Mouse (Mus musculus) naive thymus-derived CD4-positive, alpha-beta T cell, adult 2 months (primary cell): ENCODE measurements around the gene Dhx40.
A peak's percentile ranks its signal among the peaks of the same experiment; 100 is the strongest.
"Not testable (repeated sequence)": the region's sequence is repeated elsewhere in the genome, so short reads cannot be mapped to it uniquely, and the experiment has no call there.

Experiments used
- DNase-seq: peaks from one replicate; pipeline ENCODE4 v3.0.0-alpha.2; 2011; ENCODE audit warnings: low read depth

Gene Dhx40

DNA sequence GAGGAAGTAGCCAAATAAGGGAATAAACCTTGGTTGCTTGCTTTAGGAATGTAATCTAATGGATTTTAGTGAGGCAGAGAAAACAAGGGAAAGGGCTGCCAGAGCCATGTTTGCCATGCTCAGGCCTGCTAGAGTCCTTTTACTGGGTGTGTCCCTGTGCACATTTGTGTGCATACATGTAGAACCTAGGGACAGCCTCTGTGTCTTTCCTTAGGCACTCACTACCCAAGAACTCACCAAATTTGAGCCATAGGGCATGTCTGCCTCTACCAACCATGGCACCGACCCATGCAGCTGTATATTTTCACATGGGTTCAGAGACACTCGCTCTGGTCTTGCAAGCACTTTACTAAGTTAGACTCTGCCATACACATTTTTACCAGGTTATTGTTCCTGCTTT is 11.4 kb upstream of the Dhx40 start:
- no peak for DNase-seq

DNA sequence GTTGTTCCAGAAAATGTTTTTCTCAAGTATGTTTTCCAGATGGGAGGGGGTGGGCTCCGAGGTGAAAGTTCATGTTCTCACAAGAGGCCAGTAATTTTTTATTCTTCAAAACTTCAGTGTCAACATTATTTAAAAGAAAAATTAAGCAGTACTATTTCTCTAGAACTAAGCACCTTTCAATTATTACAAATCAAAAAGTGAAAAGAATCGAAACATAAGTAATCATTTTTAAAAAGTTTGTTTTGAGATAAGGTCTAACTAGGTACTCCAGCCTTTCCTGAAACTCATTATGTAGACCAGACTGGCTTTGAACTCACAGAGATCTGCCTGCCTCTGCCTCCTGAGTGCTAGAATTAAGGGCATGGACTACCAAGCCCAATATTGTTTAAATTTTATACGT is 8.7 kb upstream of the Dhx40 start:
- DNase-seq: peak; percentile 72

DNA sequence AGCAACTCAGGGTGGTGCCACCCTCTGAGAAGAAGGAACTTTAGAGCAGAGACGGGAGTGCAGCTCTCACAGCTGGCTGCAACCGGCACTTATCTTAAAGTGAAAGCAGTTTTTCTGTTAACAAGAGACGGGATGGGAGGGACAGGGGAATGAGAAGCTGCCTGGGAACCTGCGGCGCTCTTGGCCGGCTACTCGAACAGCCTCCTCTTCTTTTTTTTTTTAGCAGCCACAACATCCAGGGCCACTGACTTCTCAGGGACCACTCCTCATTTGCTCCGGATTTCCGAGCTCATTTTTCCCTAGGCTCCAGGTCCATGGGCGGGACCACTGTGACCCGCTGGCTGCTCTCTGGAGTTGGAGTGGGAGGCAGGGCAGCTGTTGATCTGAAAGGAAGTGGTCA is 6.9 kb upstream of the Dhx40 start:
- DNase-seq: not testable (repeated sequence)

DNA sequence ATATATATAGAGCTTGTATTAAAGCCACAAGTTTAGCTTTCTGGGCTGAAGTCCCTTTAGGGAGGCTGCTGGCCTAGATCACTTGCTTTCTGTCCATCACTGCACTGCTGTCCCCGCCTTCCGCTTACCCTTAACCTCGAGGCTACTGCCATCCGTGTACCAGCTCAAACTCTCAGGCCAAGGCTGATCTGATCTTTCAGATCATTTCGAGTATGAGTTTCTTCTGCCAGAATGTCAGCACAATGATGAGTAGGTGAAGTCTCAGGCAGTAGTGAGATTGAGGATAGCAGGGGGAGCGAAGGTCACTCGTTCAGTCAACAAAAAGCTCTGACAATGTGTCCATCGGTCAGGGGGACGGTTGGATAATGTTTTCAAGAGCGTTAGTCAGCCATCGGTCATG is 5.7 kb upstream of the Dhx40 start:
- not testable (repeated sequence) for DNase-seq

DNA sequence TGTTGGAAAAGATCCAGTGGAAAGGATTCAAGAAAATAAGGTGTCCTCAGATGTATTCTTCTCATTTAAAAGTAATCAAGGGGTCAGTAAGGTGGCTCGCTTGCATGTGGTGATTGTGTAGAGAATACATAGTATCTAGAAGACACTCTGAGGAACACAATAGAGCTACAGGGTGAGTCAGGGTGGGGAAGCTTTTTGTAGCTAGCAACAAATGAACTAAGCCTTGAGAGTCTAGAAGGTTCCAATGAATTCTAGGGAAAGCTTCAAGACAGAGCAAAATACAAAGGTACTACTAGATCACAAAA is 3.7 kb upstream of the Dhx40 start:
- peak; percentile 76 for DNase-seq

DNA sequence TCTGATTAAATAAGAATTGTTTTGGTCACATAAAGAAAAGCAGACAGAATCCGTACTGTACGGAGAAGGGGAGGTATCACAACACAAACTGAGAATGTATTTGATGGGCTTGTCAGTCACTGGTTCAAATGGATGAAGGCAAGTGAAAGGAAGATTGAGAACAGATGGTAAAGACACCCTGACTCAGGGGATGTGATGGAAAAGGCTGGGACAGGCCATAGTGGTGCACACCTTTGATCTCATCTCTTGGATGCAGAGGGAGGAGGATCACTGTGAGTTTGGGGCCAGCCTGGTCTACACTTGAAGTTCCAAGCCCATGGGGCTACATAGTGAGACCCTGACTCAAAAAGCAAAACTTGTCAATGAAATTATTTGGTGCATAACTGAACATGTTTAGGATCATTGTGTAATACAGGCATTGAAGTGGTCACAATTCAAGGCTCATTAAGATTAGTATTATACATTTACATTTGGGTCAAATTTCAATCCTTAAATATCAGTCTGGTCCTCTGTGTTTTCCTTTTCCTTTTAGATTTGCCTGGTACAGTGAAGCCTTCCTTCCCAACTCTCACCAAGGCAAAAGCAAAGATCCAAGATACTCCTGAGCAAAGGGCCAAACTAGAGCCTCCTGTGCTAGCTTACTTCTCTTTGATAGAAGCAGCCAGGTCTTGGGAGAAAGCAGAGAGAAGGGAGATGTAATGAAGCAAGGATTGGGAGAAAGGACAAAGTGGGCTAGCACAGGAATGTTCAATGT is 3.2 kb upstream of the Dhx40 start:
- DNase-seq: peak; percentile 78

DNA sequence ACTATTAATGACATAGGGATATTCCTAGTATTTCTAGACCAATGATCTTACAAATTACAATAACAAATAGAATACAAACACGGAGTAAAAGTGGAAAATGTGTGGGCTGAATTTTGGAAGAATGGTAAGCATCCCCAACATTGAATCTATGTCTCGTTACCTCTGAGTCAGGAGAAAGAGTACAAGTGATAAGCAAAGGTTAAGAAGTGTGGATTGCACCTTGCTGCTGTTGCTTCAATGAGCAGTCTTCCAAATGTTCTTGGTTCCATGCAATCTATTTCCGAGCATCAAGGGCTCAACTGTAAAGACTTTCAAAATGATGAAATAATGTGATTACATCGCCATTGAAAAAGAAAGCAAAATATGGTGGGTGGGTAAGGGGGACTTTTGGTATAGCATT is 2.3 kb upstream of the Dhx40 start:
- peak; percentile 56 for DNase-seq

DNA sequence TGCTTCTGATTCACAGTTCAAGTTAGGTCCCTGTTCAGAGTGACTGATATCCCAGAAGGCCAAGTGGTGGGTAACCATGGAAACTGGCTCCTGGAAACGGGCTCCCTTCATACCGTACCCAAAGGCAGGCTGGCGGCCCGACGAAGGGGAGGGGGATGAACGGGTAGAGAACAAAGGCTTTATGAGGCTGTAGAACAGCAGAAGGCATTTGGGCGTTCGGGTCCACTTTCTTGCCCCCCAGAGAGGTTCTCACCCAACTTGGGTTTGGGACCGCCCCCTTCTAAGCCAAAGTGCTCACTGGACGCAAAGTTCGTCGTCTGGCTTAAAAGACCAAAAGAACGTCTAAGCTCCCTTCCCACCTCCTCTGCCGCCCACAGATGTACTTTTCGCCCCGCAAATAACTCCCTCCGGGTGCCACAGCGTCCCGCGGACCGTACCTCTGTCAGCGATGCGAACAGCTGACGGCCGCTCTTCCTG is 507 bp downstream of the Dhx40 start:
- peak; percentile 82 for DNase-seq

DNA sequence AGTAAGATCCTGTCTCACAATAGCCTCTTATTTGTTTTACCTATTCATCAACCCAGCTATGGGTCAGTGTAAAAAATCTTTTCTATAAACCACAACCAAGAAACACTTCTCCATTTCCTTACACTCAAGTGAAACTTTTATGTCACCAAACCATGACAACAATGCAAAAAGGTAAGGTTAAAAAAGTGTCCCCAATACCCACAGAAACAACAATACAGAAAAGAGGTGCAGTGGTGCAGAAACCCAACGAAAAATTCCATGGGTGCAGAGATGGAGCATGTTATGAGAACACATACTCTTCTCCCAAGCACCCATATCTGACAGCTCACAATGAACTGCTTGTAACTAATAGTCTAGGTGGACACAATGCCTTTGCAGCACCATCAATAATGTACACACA is 13.4 kb downstream of the Dhx40 start:
- DNase-seq: no peak

DNA sequence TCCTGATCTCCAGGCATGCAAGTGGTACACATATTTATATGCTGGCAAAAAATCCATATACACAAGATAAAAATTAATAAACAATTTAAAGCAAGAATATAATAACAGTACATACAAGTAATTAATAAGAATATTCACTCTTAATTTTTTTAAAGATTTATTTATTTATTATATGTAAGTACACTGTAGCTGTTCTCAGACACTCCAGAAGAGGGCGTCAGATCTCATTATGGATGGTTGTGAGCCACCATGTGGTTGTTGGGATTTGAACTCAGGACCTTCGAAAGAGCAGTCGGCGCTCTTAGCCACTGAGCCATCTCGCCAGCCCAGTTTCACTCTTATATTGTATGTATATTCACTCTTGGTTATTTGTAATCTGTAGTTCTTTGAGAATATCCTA is 20.1 kb downstream of the Dhx40 start:
- DNase-seq: not testable (repeated sequence)

DNA sequence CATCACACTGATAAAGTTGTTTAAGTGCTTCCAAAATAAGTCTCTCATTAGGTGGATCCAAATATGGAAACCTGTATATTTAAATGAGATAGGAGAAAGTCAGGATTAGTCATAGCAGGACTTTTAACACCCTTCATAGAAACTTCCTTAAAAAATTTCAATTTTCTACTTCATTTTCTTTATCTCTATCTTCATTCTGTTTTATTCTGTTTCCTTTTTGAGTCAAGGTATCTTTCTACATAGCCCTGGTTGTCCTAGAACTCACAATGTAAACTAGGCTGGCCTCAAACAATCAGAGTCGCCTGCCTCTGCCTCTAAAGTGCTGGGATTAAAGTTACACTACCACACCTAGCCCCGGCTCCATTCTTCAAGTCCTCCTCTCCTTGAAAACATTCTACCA is 21.8 kb downstream of the Dhx40 start:
- no peak for DNase-seq

DNA sequence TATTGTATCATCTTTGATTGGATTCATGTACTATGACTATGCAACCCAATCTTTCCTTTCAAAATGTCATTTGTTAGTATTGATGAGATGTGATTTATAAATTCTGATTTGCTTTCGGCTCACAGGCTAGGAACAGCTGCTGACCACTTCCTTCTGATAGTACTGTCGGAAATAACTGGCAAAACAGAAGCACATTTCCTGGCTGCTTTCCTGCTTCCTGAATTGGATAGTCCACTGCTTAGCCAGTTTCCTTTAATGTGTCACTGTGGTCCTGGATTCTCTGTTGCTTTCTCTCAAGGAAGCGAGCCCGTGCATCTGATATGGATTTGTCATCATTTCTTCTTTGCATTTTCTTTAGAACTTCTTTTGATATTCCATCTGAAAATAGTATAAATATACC is 37.7 kb downstream of the Dhx40 start:
- DNase-seq: no peak

DNA sequence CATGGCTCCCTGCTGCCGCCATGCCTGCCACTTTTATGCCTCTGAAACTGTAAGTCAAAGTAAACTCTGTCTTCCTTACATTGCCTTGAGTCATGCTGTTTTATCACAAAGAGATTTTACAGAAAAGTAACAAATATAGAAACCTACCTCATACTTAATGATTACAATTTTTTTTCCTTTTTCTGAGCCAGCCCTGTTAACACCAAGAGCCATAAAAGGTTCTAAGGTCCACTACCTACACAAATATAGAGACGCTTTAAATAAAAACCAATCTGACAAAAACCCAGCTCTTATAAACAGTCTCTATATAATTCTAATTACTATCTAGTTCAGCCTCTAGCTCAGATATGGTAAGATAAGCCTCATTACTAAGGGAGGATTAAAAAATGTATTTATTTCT is 43.0 kb downstream of the Dhx40 start:
- DNase-seq: no peak

DNA sequence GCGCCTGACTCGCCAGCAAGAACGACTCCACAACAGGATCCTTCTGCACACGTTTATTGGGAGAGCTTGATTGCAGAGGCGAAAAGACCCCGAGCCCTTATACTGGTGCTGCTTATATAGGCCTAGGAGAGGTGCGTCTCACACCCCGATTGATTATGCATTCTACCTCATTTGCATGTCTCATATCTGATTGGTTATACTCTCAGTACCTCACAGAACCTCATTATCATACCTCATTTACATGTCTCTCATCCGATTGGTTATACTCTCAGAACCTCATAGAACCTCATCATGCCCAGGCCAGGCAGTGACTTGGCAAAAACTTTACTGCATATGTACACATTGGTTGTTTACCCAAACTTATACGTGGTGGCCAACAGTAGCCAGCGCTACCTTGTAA is 44.4 kb downstream of the Dhx40 start:
- not testable (repeated sequence) for DNase-seq

DNA sequence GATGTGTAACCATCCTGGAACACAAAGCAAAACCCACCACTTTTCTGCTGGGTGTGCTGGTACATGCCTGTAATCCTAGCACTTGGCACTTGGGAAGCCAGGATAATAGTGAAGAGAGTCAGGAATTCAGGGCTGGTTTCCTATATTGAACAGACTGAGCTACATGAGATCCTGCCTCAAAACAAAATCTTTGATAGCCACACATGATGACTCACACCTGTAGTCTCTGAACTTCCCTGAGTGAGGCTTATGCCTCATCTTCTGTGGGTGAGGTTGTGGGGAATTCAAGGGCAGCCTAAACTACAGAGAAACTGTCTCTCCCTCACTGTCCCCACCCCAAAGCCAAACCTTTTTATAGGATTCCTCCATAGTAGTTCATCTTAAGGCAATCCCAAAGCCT is 47.2 kb downstream of the Dhx40 start:
- DNase-seq: no peak

DNA sequence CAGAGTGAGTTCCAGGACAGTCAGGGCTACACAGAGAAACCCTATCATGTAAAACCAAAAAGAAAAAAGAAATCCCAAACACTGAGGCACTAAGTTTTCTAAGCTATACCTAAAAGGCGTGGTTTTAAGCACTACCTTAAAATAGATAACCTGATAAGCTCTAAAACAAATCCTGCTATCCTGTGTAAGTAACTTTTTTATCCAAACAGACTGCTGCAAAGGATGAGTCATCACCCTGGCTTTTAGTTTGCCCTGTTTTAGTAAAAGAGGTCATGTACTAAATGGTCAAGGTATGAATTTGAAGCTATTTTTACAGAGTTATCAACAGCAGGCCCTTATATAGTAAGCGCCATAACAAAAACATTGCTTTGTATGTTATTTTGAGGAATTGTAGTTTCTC is 47.7 kb downstream of the Dhx40 start:
- no peak for DNase-seq

DNA sequence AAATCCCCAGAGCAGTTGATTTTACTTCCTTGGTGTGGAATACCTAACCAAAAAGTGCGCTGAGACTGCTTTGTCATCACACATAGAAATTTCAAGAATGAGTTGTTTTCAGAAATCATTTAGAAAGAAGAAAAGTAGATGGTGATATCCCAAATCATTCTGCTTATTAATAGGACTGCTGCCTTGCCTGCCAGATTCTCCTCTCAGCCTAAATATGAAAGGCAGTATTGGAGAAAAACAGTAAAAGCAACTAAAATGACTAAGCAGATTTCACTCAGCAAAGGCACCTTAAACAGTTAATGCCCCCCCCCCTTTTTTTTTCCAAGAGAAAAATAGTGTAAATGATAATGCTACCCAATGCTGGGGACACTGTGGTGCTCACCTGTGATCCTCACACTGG is 48.3 kb downstream of the Dhx40 start:
- DNase-seq: no peak

DNA sequence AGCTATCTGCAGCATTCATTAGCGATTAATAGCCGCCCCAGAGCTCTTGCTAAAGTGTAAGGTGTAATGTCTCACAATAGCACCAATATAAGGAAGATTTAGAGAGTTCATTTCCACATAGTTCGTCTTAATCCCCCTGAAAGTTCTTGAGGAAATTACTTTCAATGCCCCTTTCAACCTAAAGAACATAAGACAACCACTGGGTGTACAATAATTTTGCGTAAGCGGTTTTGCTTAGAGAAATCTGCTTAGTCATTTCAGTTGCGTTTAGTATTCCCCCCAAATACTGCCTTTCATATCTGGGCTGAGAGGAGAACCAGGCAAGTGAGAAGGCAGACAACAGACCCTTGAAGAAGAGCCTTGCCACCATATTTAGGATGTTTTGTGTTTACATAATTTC is 49.0 kb downstream of the Dhx40 start:
- DNase-seq: no peak

DNA sequence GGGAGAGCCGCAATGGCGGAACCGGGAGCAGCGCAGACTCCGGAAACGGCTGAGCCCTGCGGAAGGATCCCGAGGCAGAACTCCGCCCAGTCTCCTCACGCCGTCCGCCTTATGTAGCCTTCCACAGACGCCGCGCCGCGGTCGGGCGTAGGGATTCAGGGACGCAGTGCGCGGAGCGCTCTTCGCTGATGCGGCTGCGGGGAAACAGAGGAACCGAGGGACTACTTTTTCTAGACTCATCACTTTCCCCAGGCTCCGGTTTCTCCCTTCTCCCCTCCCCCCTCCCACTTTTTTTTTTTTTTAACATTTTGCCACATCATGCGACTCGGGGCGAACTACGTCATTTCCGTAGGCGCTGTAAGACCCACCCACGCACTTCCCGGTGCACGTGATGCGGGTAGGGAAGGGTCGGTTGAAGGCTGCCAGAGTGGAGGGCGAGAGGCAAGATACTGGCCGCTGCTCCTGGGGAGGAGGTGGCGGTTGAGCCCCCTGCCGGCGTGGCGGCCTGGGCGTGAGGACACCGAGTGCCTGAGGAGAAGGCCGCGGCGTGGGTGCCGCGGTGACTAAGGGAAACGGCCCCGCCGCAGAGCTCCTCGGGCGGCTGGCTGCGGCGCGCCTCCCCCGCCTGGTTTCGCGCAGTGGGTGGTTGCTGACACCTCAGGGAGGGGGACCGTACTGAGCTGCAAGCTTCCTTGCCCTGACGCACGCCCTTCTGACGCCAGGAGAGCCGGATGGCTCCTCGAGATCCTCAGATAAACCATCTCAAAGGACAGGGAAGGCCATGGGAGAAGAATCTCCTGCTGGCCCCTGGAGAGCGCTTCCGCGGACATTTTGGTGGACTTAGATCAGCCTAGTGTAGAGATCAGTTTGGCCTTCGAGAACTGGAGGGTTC is 49.8 kb downstream of the Dhx40 start, which contains the start of gene Cltc:
TSS of gene Cltc (minus strand) at position 86 of the 892 bp plus-strand sequence.
- DNase-seq: peak; percentile 99

DNA sequence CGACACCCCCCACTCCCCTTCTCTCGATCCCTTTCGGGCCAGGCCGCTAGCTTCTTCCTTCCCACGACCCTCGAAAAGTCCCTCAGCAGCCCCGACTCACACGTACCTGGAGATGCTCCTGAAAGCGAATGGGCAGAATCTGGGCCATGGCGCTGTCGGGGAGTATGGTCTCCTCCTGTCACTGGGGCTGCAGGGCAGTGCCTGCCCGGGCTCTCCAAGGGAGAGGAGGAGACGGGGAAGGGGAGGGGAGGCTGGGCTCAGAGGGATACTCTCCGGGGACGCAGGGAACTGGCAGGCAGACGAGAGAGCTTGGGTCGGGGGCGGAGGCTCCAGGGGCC is 50.4 kb downstream of the Dhx40 start:
- no peak for DNase-seq

DNA sequence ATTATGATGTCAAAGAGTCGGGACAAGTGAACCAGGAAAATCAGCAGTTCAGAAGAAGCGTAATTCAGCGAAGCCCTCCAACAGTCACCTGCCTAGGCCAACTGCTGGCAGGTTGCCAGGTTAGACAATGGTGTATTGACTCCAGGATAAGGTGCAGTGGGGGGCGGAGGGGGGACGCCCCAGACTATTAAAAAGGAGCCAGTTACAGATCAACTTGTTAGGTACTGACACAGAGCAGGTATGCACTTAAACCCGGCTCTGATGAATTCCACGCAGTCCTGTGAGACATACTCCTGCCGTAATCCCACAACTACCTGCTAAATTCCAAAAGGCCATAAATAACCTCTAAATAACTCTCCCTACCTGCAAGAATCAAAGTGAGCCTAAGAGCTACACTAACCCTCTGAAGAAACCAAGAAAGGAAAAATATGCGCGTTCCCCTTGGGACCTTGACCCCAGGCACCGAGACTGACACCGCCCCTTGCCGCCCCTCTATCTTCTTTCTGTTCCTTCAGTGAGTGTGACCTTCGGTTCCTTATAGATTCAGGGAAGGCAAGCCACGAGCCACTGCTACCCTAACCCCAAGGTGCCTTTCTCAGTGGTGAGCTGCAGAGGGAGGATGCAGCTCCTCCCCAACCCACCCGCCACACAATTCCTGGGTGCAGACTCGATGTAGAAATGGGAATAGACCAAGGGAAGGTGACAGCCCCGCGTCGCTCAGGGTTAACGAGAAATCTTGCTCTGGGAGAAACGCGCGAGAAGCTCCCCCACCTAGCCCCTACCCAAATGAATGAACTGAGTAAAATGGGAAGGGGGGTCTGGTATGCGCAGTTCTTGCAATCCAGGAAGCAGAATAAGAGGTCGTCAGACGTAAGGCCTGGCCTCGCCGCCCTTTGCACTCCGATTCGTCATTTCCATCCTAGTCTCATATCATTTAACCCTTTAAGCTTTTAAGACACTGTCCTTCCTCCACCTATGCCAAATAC is 51.1 kb downstream of the Dhx40 start:
- peak; percentile 74 for DNase-seq

DNA sequence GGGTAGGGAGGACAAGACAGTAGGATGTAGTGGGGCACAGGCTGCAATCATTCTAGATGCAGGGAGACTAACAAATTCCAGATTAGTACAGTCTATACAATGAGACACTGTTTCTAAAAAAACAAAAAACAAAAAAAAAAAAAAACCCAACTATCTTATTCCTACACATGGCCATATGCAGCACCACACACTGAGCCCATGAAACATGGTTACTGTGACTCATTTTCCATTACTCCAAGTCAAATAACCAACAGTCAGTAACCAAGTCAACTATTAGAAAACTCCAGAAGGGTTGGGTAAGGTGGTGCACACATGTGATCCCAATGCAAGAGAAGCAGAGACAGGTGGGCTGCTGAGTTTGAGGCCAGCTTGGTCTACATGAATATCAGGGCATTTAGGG is 55.1 kb downstream of the Dhx40 start:
- no peak for DNase-seq
